Mouse (Mus musculus) left cerebral cortex, adult 8-10 months (tissue): ENCODE data around the gene Papola. TPM values are rescaled to one million over a fixed set of nuclear protein-coding genes. Genes with fewer than 3 reads are reported as not detected.
"Not testable (repeated sequence)": the region's sequence is repeated elsewhere in the genome, so short reads cannot be mapped to it uniquely, and the experiment has no call there.

Experiments
- DNase-seq, 2 experiments: peaks; one replicate each; pipeline ENCODE4 v3.0.0; 2022; ENCODE audit warnings: low spot score in 2 of 2
- total RNA-seq, 4 experiments: library from RNA; stranded (reverse); gene quantifications; 2 replicates each; pipeline ENCODE4 v1.2.4; 2022

The Papola gene
- total RNA-seq, 4 experiments from 2014 or later = 117 to 139 (median 131) TPM

GRCm38 (mm10) chr12:105798001-105798400 is 13.5 kb downstream of the Papola start:
- no peak for DNase-seq

- DNase-seq = no peak
Observed at GRCm38 (mm10) chr12:105805790-105806189, 21.3 kb downstream of the Papola start.

- DNase-seq = no peak
Observed at GRCm38 (mm10) chr12:105806205-105806604, 21.7 kb downstream of the Papola start.

- no peak for DNase-seq
Observed at GRCm38 (mm10) chr12:105807416-105807815, 22.9 kb downstream of the Papola start.

- DNase-seq = no peak
Observed at GRCm38 (mm10) chr12:105808945-105809344, 24.5 kb downstream of the Papola start.

- DNase-seq = no peak
Observed at GRCm38 (mm10) chr12:105810608-105811007, 26.1 kb downstream of the Papola start.

GRCm38 (mm10) chr12:105813957-105814356 is 29.5 kb downstream of the Papola start:
- no peak for DNase-seq

- DNase-seq = no peak
Observed at GRCm38 (mm10) chr12:105823472-105823871, 39.0 kb downstream of the Papola start.

GRCm38 (mm10) chr12:105824743-105825142 is 40.2 kb downstream of the Papola start:
- DNase-seq = no peak

GRCm38 (mm10) chr12:105825266-105825665 is 40.8 kb downstream of the Papola start:
- no peak for DNase-seq

GRCm38 (mm10) chr12:105832541-105832940 is 48.0 kb downstream of the Papola start:
- DNase-seq = no peak

GRCm38 (mm10) chr12:105834926-105835325 is 50.4 kb downstream of the Papola start:
- DNase-seq = no peak

- no peak for DNase-seq
Observed at GRCm38 (mm10) chr12:105835571-105835970, 51.1 kb downstream of the Papola start.

GRCm38 (mm10) chr12:105836196-105836595 is 51.7 kb downstream of the Papola start:
- DNase-seq = no peak

GRCm38 (mm10) chr12:105839096-105839495 is 54.6 kb downstream of the Papola start:
- no peak for DNase-seq

GRCm38 (mm10) chr12:105840545-105840944 is 56.1 kb downstream of the Papola start:
- DNase-seq = not testable (repeated sequence)

- no peak for DNase-seq
Observed at GRCm38 (mm10) chr12:105843243-105844005, 58.9 kb downstream of the Papola start.

GRCm38 (mm10) chr12:105844406-105844805 is 59.9 kb downstream of the Papola start:
- DNase-seq = no peak

GRCm38 (mm10) chr12:105849102-105849501 is 64.6 kb downstream of the Papola start:
- DNase-seq = no peak

GRCm38 (mm10) chr12:105850675-105851074 is 66.2 kb downstream of the Papola start:
- DNase-seq = no peak

GRCm38 (mm10) chr12:105852798-105853197 is 68.3 kb downstream of the Papola start:
- DNase-seq = no peak

GRCm38 (mm10) chr12:105854639-105855038 is 70.1 kb downstream of the Papola start:
- no peak for DNase-seq

GRCm38 (mm10) chr12:105857902-105858640 is 73.6 kb downstream of the Papola start:
- DNase-seq = no peak
